Mouse (Mus musculus): ENCODE measurements at regions not wholly inside any gene's neighbourhood (a gene's known extent, or its start where the extent isn't known, plus 50 kb on each side); places are given as distances from the start of the nearest gene placed in this dataset.

GRCm38 (mm10) chr1:82150219-82151128, 82.4 kb upstream of the Gm9747 start:
- DNase-seq (ENCODE audit: inconsistent age in 2 of 2, low spot score in 1 of 2): peak; percentile 84 to 86

- DNase-seq (ENCODE audit: inconsistent age in 2 of 2, low spot score in 1 of 2): no peak
These were observed 77.0 kb upstream of the Gm9747 start for GRCm38 (mm10) chr1:82155961-82156360.

- no peak for DNase-seq (ENCODE audit: inconsistent age in 2 of 2, low spot score in 1 of 2)
These were observed 75.9 kb upstream of the Gm9747 start for GRCm38 (mm10) chr1:82157013-82157412.

- no peak for DNase-seq (ENCODE audit: inconsistent age in 2 of 2, low spot score in 1 of 2)
These were observed 74.4 kb upstream of the Gm9747 start for GRCm38 (mm10) chr1:82158466-82158865.

- peak in 1 of 2 experiments; percentile 64 for DNase-seq (ENCODE audit: inconsistent age in 2 of 2, low spot score in 1 of 2)
These were observed 73.7 kb upstream of the Gm9747 start for GRCm38 (mm10) chr1:82159201-82159600.

GRCm38 (mm10) chr1:82162926-82163325, 70.0 kb upstream of the Gm9747 start:
- DNase-seq (ENCODE audit: inconsistent age in 2 of 2, low spot score in 1 of 2): no peak

GRCm38 (mm10) chr1:82168158-82168557, 64.8 kb upstream of the Gm9747 start:
- no peak for DNase-seq (ENCODE audit: inconsistent age in 2 of 2, low spot score in 1 of 2)

GRCm38 (mm10) chr1:82168949-82169348, 64.0 kb upstream of the Gm9747 start:
- no peak for DNase-seq (ENCODE audit: inconsistent age in 2 of 2, low spot score in 1 of 2)

- peak in 1 of 2 experiments; percentile 74 for DNase-seq (ENCODE audit: inconsistent age in 2 of 2, low spot score in 1 of 2)
These were observed 52.5 kb upstream of the Gm9747 start for GRCm38 (mm10) chr1:82180427-82180826.
